Mouse (Mus musculus) midbrain, embryonic 10.5 days (tissue): ENCODE measurements around the gene Ncoa7. TPM values are rescaled to one million over a fixed set of nuclear protein-coding genes. Genes with fewer than 3 reads are reported as not detected.

ENCODE experiments used
- DNase-seq: peaks from one replicate; pipeline ENCODE4 v3.0.0-alpha.2; 2017; ENCODE audit warnings: low spot score
- H3K27ac ChIP-seq: fragments of 300-500 bp; sonication (generic); replicated peaks from 2 replicates; pipeline ENCODE4 v1.5.1; 2016; ENCODE audit warnings: mild to moderate bottlenecking
- H3K27me3 ChIP-seq: fragments of 300-500 bp; sonication (generic); 2 replicates; pipeline ENCODE4 v1.6.1; 2016; ENCODE audit warnings: low read depth, mild to moderate bottlenecking; ENCODE audit not compliant: poor library complexity, severe bottlenecking
- H3K36me3 ChIP-seq: fragments of 300-500 bp; sonication (generic); 2 replicates; pipeline ENCODE4 v1.6.1; 2016; ENCODE audit warnings: mild to moderate bottlenecking, moderate library complexity
- H3K4me1 ChIP-seq: fragments of 300-500 bp; sonication (generic); 2 replicates; pipeline ENCODE4 v1.6.1; 2016
- H3K4me3 ChIP-seq: fragments of 300-500 bp; sonication (generic); 2 replicates; pipeline ENCODE4 v1.5.1; 2016; ENCODE audit warnings: mild to moderate bottlenecking, moderate library complexity
- H3K9me3 ChIP-seq: fragments of 300-500 bp; sonication (generic); replicated peaks from 2 replicates; pipeline ENCODE4 v1.6.1; 2016; ENCODE audit warnings: mild to moderate bottlenecking
- WGBS: fragments of 180-500 bp; shearing (Covaris S2); methylation state at CpG from one replicate; pipeline ENCODE4 v1.1.7; 2016; 5-methylcytosine and 5-hydroxymethylcytosine counted together
- polyA plus RNA-seq: library from polyadenylated mRNA; unstranded; fragments of >200 nt; fragmentation: Nextera tagmentation; extraction: Ambion mirVana; gene quantifications from 2 replicates; pipeline ENCODE4 v1.2.1, GENCODE M21; 2016

Ncoa7 gene
- polyA plus RNA-seq, 1 experiment from 2014 or later: 6.2 TPM

DNA sequence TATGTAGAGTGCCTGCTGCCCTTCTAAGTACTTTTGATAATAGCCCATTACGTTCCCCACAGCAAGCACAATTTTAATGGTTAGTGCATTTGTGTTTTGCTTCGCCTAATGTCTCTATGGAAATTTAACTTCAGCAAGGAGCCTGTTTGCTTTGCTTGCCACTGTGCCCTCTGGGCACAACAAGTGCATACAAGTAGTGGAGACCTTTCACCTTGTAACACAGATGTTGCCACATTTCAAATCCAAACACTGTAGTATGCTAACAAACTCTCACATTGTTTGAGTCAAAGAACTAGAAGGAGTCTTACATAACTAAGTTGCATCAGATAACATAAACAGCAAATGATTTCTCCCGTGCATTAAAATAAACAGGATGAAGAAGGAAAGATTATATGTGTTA is 50.6 kb downstream of the Ncoa7 start:
- no peaks in the 10 kb centered on the region for H3K27me3 ChIP-seq
- H3K27ac ChIP-seq: no peak overlapping the region
- no peak overlapping the region for H3K4me3 ChIP-seq
- no peaks in the 10 kb centered on the region for H3K36me3 ChIP-seq
- no peak for DNase-seq
- no peaks in the 10 kb centered on the region for H3K9me3 ChIP-seq
- WGBS: 86% methylated on average over 3 of the region's 3 CpGs
- H3K4me1 ChIP-seq: no peaks in the 10 kb centered on the region

DNA sequence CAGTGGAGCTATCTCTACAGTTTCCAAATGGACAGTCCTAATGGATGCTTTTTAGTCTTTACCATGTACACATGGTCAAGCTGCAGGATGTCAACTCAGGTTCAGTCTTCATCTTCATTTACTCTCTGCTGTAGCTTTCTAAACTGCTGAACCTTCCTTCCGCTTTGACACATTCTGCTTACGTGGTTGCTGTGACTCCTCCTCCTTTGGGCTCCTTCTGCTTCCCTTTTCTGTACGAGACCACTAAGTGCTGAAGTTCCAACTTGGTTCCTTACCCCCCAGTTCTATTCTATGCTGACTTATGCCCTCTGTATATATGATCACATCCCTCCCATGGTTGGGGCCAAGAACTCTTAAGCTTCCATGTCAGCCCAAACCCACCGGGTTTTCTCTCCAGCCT is 51.5 kb downstream of the Ncoa7 start:
- WGBS: 96% methylated on average over 4 of the region's 4 CpGs
- no peaks in the 10 kb centered on the region for H3K9me3 ChIP-seq
- H3K4me3 ChIP-seq: no peak overlapping the region
- no peaks in the 10 kb centered on the region for H3K4me1 ChIP-seq
- H3K36me3 ChIP-seq: no peaks in the 10 kb centered on the region
- no peak overlapping the region for H3K27ac ChIP-seq
- no peaks in the 10 kb centered on the region for H3K27me3 ChIP-seq
- no peak for DNase-seq

DNA sequence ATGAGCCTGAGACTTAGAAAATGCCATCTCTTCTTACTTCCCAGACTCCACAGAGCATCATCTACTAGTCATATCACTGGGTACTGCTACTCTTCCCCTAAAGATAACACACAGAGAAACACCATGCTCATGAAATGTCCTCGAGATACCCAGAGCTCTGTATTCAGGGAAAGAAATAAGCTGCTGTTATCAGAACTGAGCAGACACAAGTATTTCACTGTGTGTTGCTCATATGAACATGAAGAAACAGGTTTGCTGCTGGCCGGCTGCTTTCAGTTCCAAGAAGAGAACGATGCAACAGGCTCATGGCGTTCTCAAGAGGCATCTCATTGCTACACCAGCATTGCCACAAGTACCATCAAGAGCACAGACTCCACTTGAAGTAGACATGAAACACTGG is 53.3 kb downstream of the Ncoa7 start:
- 93% methylated on average over 4 of the region's 4 CpGs for WGBS
- DNase-seq: no peak
- Histone ChIP-seq H3K4me3 (no peak overlapping the region), H3K9me3 (no peaks in the 10 kb centered on the region), H3K27me3 (no peaks in the 10 kb centered on the region), H3K36me3 (no peaks in the 10 kb centered on the region), H3K4me1 (no peaks in the 10 kb centered on the region), H3K27ac (no peak overlapping the region)

DNA sequence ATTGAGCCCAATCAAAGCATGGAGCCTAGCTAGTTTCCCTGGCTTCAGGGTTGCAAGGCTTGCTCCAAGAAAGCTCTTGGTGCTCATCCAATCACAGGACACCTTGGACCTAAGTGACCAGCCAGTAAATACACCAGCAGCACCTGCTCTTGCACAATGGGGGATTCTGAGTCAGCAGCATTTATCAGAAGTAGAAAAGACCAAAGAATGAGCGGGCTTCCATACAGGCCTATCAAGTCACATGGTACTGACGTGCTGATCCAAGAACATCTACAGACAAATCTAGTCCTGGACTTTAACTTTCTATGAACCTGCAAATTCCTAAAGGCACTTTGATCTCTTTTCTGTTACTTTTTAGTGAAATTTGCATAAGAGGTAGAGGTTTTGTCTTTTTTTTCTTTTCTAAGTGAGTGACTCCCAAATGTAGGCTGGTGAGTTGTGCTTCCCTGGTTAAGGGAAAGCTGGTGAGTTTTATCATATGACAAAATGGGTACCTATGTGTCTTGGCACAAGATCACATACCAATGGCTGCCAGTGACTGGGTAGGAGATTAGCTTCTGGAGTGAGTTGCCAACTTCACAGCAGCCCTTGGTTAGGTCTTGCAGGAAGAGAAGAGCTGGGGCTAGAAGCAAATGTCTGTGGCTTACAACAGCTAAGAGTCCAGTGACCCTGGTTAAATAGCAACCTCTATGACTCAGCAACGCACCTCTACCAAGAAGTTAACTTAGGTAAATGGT is 57.7 kb downstream of the Ncoa7 start:
- 94% methylated on average over 3 of the region's 3 CpGs for WGBS
- H3K4me1 ChIP-seq: no peaks in the 10 kb centered on the region
- no peaks in the 10 kb centered on the region for H3K9me3 ChIP-seq
- H3K4me3 ChIP-seq: no peak overlapping the region
- no peak overlapping the region for H3K27ac ChIP-seq
- no peak for DNase-seq
- no peaks in the 10 kb centered on the region for H3K27me3 ChIP-seq
- H3K36me3 ChIP-seq: no peaks in the 10 kb centered on the region

DNA sequence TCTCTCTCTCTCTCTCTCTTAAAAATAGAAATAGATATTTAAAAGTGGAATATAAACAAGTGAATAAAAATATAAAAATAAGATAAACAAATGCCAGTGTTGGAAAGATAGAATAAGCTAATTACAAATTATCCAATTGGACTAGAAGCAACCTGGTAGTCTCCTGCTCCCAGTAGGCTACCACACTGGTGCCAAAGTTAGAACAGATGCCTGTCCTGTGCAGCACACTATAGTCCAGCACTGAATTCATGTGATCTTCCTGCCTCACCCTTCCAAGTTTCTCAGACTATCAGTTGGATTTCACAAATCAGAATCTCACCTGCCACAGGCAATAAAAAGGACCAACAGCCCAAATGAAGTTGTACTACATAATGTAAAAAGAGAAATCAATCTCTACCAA is 59.9 kb downstream of the Ncoa7 start:
- Histone ChIP-seq H3K4me3 (no peak overlapping the region), H3K36me3 (no peaks in the 10 kb centered on the region), H3K4me1 (no peaks in the 10 kb centered on the region), H3K27ac (no peak overlapping the region), H3K27me3 (no peaks in the 10 kb centered on the region), H3K9me3 (no peaks in the 10 kb centered on the region)
- no peak for DNase-seq

DNA sequence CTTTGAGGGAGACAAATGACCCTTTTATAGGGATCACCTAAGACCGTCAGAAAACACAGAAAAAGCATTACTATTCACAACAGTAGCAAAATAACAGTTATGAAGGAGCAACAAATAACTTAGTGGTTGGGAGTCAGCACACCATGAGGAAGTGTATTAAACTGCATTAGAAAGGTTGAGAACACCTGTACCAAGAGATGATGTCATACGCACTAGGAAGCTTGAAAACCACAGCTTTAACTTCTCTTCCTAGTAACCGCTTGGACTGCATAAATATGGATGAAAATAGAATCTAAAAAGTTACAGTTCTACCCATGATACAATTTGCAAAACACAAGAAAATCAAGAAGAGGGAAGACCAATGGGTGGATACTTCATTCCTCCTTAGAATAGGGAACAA is 64.7 kb downstream of the Ncoa7 start:
- DNase-seq: no peak
- 91% methylated on average over 3 of the region's 3 CpGs for WGBS

DNA sequence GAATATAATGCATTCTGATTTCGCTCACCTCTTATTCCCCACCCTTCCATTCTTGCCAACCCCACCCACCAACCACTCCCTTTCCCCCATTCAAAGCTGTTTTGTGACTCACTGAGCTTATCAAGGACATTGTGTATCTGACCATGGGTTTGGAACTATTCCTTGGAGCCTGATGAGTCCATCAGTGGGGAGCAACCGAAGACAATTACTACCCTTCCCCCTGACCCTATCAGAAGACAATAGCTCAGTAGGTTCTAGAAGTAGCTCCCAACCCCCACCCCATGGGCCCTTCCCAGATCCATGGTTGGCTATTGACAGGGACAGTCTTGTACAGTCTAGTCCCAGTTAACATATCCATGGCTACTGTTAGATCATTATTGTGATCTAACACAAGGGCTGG is 65.8 kb downstream of the Ncoa7 start:
- 97% methylated on average over 2 of the region's 2 CpGs for WGBS
- H3K27ac ChIP-seq: no peak overlapping the region
- DNase-seq: no peak
- H3K36me3 ChIP-seq: no peaks in the 10 kb centered on the region
- H3K4me1 ChIP-seq: no peaks in the 10 kb centered on the region
- no peaks in the 10 kb centered on the region for H3K27me3 ChIP-seq
- no peak overlapping the region for H3K4me3 ChIP-seq
- no peaks in the 10 kb centered on the region for H3K9me3 ChIP-seq

More for the DNA sequence above, 64.7 kb downstream of the Ncoa7 start:
- no peaks in the 10 kb centered on the region for H3K27me3 ChIP-seq
- H3K27ac ChIP-seq: no peak overlapping the region
- H3K4me3 ChIP-seq: no peak overlapping the region
- no peaks in the 10 kb centered on the region for H3K4me1 ChIP-seq
- H3K9me3 ChIP-seq: no peaks in the 10 kb centered on the region
- no peaks in the 10 kb centered on the region for H3K36me3 ChIP-seq

DNA sequence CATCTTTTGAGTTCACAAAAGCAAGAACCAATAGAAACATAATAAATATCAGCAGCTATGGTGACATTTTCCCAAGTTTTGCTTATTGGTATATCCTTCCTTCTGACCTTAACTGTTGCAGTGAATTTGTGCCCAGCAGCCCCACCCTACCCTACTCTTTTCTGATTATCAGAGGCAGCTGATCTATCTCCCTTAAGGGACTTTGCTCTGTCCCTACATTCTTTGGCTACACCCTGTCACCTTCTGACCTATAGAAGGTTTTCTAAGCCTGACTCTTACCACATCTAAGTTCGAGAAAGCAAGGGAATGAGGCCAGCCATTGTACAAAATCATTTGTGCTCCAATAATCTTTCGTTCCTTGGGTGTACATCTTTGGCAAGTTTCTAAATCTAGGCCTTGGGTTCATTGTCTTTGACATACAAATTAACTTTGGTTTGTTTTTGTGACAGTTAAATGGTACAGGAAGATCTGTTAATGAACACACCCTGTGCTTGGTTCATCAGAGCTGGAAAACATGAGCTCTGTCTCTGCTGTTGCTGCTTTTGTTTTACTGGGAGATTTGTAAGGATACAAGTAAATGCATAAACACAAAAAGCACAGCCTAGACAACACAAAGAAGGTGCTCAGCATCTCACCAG is 69.9 kb downstream of the Ncoa7 start:
- no peak for DNase-seq
- no peaks in the 10 kb centered on the region for H3K4me1 ChIP-seq
- H3K27ac ChIP-seq: no peak overlapping the region
- H3K27me3 ChIP-seq: no peaks in the 10 kb centered on the region
- H3K9me3 ChIP-seq: no peaks in the 10 kb centered on the region
- H3K36me3 ChIP-seq: no peaks in the 10 kb centered on the region
- H3K4me3 ChIP-seq: no peak overlapping the region
- WGBS: 68% methylated on average over 2 of the region's 2 CpGs

DNA sequence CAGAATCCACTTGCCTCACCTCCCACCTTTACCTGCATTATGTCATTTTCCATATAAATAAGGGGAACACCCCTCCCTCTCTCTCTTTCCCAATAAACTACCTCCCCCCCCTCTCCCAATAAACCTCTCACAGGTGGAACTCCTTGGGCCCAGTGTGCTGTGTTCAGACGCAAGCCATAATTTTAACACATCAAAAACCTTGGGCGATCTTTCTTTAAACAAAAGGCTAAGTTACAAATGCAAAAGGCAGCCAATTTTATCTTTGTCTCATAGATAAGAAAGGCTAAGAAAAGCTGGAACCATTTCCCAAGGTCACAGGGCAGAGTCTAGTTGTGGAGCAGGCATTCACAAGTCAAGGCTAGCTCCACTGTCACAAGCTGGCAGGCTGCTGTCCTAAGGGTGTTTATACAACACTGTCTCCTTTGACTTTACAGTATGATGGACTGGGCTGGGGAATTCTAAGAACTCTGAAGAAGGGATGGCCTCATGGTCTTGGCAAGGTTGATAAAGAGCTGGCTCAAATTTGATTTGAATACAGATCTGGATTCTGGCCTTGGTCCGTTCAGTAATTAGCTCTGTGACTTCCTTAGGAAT is 71.7 kb downstream of the Ncoa7 start:
- Histone ChIP-seq H3K9me3 (no peaks in the 10 kb centered on the region), H3K27ac (no peak overlapping the region), H3K36me3 (no peaks in the 10 kb centered on the region), H3K27me3 (no peaks in the 10 kb centered on the region), H3K4me3 (no peak overlapping the region), H3K4me1 (no peaks in the 10 kb centered on the region)
- 94% methylated on average over 3 of the region's 3 CpGs for WGBS
- no peak for DNase-seq

DNA sequence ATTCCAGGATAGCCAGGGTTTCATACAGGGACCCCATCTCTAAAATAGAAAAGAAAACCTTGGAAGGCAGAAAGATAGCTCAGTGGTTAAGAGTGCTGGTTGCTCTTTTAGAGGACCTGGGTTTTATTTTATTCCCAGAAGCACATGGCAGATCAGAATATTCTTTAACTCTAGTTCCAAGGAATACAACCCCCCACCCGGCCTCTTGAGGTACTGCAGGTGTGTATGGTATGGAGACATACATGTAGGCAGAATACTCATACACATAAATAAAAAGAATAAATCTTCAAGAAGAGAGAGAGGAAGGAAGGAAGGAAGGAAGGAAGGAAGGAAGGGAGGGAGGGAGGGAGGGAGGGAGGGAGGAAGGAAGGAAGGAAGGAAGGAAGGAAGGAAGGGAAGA is 72.3 kb downstream of the Ncoa7 start:
- 71% methylated on average over 1 of the region's 1 CpGs for WGBS
- H3K36me3 ChIP-seq: no peaks in the 10 kb centered on the region
- no peaks in the 10 kb centered on the region for H3K9me3 ChIP-seq
- DNase-seq: no peak
- no peaks in the 10 kb centered on the region for H3K4me1 ChIP-seq
- H3K27ac ChIP-seq: no peak overlapping the region
- H3K4me3 ChIP-seq: no peak overlapping the region
- H3K27me3 ChIP-seq: no peaks in the 10 kb centered on the region

DNA sequence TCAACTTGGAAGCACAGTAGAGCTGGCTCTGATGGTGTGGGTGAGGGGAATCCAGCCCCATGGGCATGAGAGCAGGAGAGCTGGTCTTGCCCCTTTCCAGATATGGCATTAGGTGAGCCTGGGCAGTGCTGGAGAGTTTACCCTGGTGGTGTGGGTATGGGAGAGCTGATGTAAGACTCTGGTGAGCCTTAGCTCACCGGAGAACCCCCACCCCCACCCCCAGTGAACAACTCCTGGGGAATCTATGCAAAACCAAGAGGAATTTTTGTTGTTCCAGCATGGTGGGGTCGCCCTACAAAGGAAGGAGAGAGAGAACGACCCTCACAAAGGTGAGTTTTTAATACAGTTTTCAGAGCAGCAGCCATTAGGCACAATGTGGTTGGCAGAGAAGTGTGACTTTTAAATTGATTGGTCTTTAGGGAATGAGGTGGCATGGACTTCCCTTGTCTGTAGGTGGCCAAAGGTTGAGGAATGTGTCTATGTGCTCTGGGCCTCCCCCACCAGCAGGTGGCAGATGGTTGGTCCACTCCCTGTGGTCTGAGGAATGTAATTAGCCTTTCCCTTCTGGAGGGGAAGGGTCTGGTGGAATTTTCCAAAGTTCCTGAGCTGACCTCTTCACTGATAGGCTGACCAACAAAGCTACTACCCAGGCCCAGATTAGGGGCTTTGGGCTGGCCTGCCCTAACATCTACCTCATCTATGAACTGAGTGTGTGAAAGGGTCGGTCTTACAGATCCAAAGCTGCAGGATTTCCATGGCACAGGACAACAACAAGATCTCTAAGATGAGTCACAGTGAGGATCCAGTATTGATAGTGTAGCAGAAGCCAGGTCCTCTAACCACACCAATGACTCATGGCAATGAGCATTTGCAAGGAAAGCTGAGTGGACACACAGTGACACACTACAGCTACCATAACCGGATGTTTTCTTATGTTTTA is 73.7 kb downstream of the Ncoa7 start:
- Histone ChIP-seq H3K4me1 (no peaks in the 10 kb centered on the region), H3K9me3 (no peaks in the 10 kb centered on the region), H3K27me3 (no peaks in the 10 kb centered on the region), H3K36me3 (no peaks in the 10 kb centered on the region), H3K27ac (no peak overlapping the region), H3K4me3 (no peak overlapping the region)
- no peak for DNase-seq
- 91% methylated on average over 5 of the region's 5 CpGs for WGBS

DNA sequence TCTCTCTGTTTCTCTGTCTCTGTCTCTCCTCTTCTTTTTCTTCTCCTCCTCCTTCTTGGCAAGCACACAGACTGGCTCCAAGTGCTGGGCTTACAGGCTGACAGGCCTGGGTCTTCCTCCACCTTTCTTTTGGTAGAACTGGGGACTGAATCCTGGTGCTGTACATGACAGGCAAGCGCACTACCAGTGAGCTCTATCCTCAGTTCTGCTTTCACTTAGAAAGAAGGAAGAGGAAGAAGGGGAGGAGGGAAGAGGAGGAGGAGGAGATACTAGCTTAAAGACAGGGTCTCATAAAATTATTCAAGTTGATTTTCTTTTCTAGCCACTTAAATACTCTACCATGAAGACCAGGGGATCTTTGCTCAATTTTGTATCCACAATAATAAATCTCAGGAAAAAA is 80.1 kb downstream of the Ncoa7 start:
- Histone ChIP-seq H3K4me1 (no peaks in the 10 kb centered on the region), H3K27ac (no peak overlapping the region), H3K27me3 (no peaks in the 10 kb centered on the region), H3K36me3 (no peaks in the 10 kb centered on the region), H3K9me3 (no peaks in the 10 kb centered on the region), H3K4me3 (no peak overlapping the region)
- no peak for DNase-seq
- 88% methylated on average over 1 of the region's 1 CpGs for WGBS
